Mouse (Mus musculus): ENCODE data around the gene Serpinb6a.

- no peak for TF ChIP-seq MYC (IDR thresholded peaks at IDR 0.05; ENCODE audit: low read depth, low read length)
- TF ChIP-seq MAX (IDR thresholded peaks at IDR 0.05; ENCODE audit: low read length): no peak
These were observed 37.3 kb downstream of the Serpinb6a start for GRCm38 (mm10) chr13:33965056-33966024.
